Mouse (Mus musculus): Measurements from ENCODE around the gene Cemip2. TPM values are rescaled to one million over a fixed set of nuclear protein-coding genes. Genes with fewer than 3 reads are reported as not detected.

Gene Cemip2
- polyA plus RNA-seq, 1 experiment from 2014 or later: 12.9 TPM

- Histone ChIP-seq H3K27ac (no peak overlapping the region), H3K4me1 (no peaks in the 10 kb centered on the region), H3K9ac (no peak overlapping the region), H3K9me3 (no peaks in the 10 kb centered on the region), H3K4me3 (replicated peaks) (no peak overlapping the region), H3K36me3 (no peaks in the 10 kb centered on the region), H3K4me2 (no peak overlapping the region), H3K27me3 (replicated peaks) (no peaks in the 10 kb centered on the region)
- no peak for ATAC-seq (ENCODE audit: insufficient read depth, low FRiP score, low read depth)
Observed at GRCm38 (mm10) chr19:21761676-21762075, 16.5 kb upstream of the Cemip2 start.

- WGBS: 84% methylated on average over 2 of the region's 2 CpGs
- H3K4me1 ChIP-seq: no peaks in the 10 kb centered on the region
- no peaks in the 10 kb centered on the region for H3K9me3 ChIP-seq
- H3K4me2 ChIP-seq: no peak overlapping the region
- H3K27ac ChIP-seq: no peak overlapping the region
- H3K4me3 ChIP-seq (replicated peaks): no peak overlapping the region
- H3K9ac ChIP-seq: no peak overlapping the region
- H3K36me3 ChIP-seq: no peaks in the 10 kb centered on the region
- H3K27me3 ChIP-seq (replicated peaks): no peaks in the 10 kb centered on the region
- ATAC-seq (ENCODE audit: insufficient read depth, low FRiP score, low read depth): no peak
Observed at GRCm38 (mm10) chr19:21764013-21764412, 14.1 kb upstream of the Cemip2 start.

GRCm38 (mm10) chr19:21764738-21765137 lies 13.4 kb upstream of the Cemip2 start:
- Histone ChIP-seq H3K27me3 (replicated peaks) (no peaks in the 10 kb centered on the region), H3K4me1 (no peaks in the 10 kb centered on the region), H3K27ac (no peak overlapping the region), H3K36me3 (no peaks in the 10 kb centered on the region), H3K9me3 (no peaks in the 10 kb centered on the region), H3K4me3 (replicated peaks) (no peak overlapping the region), H3K9ac (no peak overlapping the region), H3K4me2 (no peak overlapping the region)
- ATAC-seq (ENCODE audit: insufficient read depth, low FRiP score, low read depth): no peak
- WGBS: 72% methylated on average over 3 of the region's 3 CpGs

- H3K27ac ChIP-seq: no peak overlapping the region
- no peak for ATAC-seq (ENCODE audit: insufficient read depth, low FRiP score, low read depth)
Observed at GRCm38 (mm10) chr19:21767500-21768045, 10.6 kb upstream of the Cemip2 start.

GRCm38 (mm10) chr19:21769796-21770195 lies 8.3 kb upstream of the Cemip2 start:
- Histone ChIP-seq H3K4me3 (replicated peaks) (no peak overlapping the region), H3K36me3 (no peaks in the 10 kb centered on the region), H3K27ac (no peak overlapping the region), H3K4me2 (no peak overlapping the region), H3K4me1 (no peaks in the 10 kb centered on the region), H3K9me3 (no peaks in the 10 kb centered on the region), H3K27me3 (replicated peaks) (no peaks in the 10 kb centered on the region), H3K9ac (no peak overlapping the region)
- no peak for ATAC-seq (ENCODE audit: insufficient read depth, low FRiP score, low read depth)
- WGBS: 59% methylated on average over 3 of the region's 3 CpGs

More at GRCm38 (mm10) chr19:21767500-21768045, 10.6 kb upstream of the Cemip2 start:
- 66% methylated on average over 9 of the region's 9 CpGs for WGBS
- Histone ChIP-seq H3K4me3 (replicated peaks) (no peak overlapping the region), H3K4me2 (no peak overlapping the region), H3K9ac (no peak overlapping the region), H3K27me3 (replicated peaks) (no peaks in the 10 kb centered on the region), H3K9me3 (no peaks in the 10 kb centered on the region), H3K36me3 (no peaks in the 10 kb centered on the region), H3K4me1 (no peaks in the 10 kb centered on the region)

GRCm38 (mm10) chr19:21771586-21771985 lies 6.6 kb upstream of the Cemip2 start:
- ATAC-seq (ENCODE audit: insufficient read depth, low FRiP score, low read depth): no peak
- H3K4me1 ChIP-seq: no peaks in the 10 kb centered on the region
- no peaks in the 10 kb centered on the region for H3K27me3 ChIP-seq (replicated peaks)
- no peaks in the 10 kb centered on the region for H3K36me3 ChIP-seq
- no peak overlapping the region for H3K4me2 ChIP-seq
- H3K27ac ChIP-seq: no peak overlapping the region
- no peaks in the 10 kb centered on the region for H3K9me3 ChIP-seq
- 93% methylated on average over 1 of the region's 1 CpGs for WGBS
- H3K4me3 ChIP-seq (replicated peaks): no peak overlapping the region
- no peak overlapping the region for H3K9ac ChIP-seq

GRCm38 (mm10) chr19:21773621-21774020 lies 4.5 kb upstream of the Cemip2 start:
- H3K27me3 ChIP-seq (replicated peaks): no peaks in the 10 kb centered on the region
- no peak overlapping the region for H3K9ac ChIP-seq
- no peak for ATAC-seq (ENCODE audit: insufficient read depth, low FRiP score, low read depth)
- WGBS: 49% methylated on average over 6 of the region's 6 CpGs
- H3K4me3 ChIP-seq (replicated peaks): no peak overlapping the region
- no peaks in the 10 kb centered on the region for H3K9me3 ChIP-seq
- H3K36me3 ChIP-seq: no peaks in the 10 kb centered on the region
- H3K4me1 ChIP-seq: peaks cover 4% of the 10 kb centered on the region; the same call in 1 of the 2 replicates
- H3K4me2 ChIP-seq: no peak overlapping the region
- H3K27ac ChIP-seq: no peak overlapping the region

- Histone ChIP-seq H3K27ac (no peak overlapping the region), H3K9ac (no peak overlapping the region), H3K4me3 (replicated peaks) (no peak overlapping the region), H3K9me3 (no peaks in the 10 kb centered on the region), H3K4me1 (peaks cover 15% of the 10 kb centered on the region; the same call in 1 of the 2 replicates), H3K4me2 (no peak overlapping the region), H3K27me3 (replicated peaks) (no peaks in the 10 kb centered on the region), H3K36me3 (no peaks in the 10 kb centered on the region)
- ATAC-seq (ENCODE audit: insufficient read depth, low FRiP score, low read depth): no peak
- WGBS: 76% methylated on average over 4 of the region's 4 CpGs
Observed at GRCm38 (mm10) chr19:21775629-21776028, 2.5 kb upstream of the Cemip2 start.

- H3K27ac ChIP-seq: no peak overlapping the region
- peaks cover 15% of the 10 kb centered on the region; the same call in 1 of the 2 replicates for H3K4me1 ChIP-seq
- no peaks in the 10 kb centered on the region for H3K36me3 ChIP-seq
- no peaks in the 10 kb centered on the region for H3K9me3 ChIP-seq
- no peak overlapping the region for H3K9ac ChIP-seq
- ATAC-seq (ENCODE audit: insufficient read depth, low FRiP score, low read depth): no peak
- no peak overlapping the region for H3K4me3 ChIP-seq (replicated peaks)
- 60% methylated on average over 3 of the region's 3 CpGs for WGBS
- H3K4me2 ChIP-seq: no peak overlapping the region
- no peaks in the 10 kb centered on the region for H3K27me3 ChIP-seq (replicated peaks)
Observed at GRCm38 (mm10) chr19:21776671-21777070, 1.5 kb upstream of the Cemip2 start.

GRCm38 (mm10) chr19:21777171-21777731 lies 891 bp upstream of the Cemip2 start:
- Histone ChIP-seq H3K9ac (no peak overlapping the region), H3K36me3 (no peaks in the 10 kb centered on the region), H3K9me3 (no peaks in the 10 kb centered on the region), H3K4me1 (peaks cover 15% of the 10 kb centered on the region; the same call in 1 of the 2 replicates), H3K27ac (no peak overlapping the region), H3K4me3 (replicated peaks) (0 out of 2 replicates have a peak overlapping the region, but pooled peaks have one; percentile 70), H3K27me3 (replicated peaks) (no peaks in the 10 kb centered on the region), H3K4me2 (peak overlapping the region; percentile 66)
- 0 out of 2 replicates have a peak, but pooled peaks have one; percentile 1 for ATAC-seq (ENCODE audit: insufficient read depth, low FRiP score, low read depth)
- 28% methylated on average over 20 of the region's 20 CpGs for WGBS

- ATAC-seq (ENCODE audit: insufficient read depth, low FRiP score, low read depth): no peak
- peak overlapping the region; percentile 66 for H3K4me2 ChIP-seq
- H3K9me3 ChIP-seq: no peaks in the 10 kb centered on the region
- no peaks in the 10 kb centered on the region for H3K27me3 ChIP-seq (replicated peaks)
- H3K36me3 ChIP-seq: no peaks in the 10 kb centered on the region
- H3K9ac ChIP-seq: peak overlapping the region; percentile 43; the same call in 1 of the 2 replicates
- under 1% methylated on average over 11 of the region's 11 CpGs for WGBS
- H3K4me3 ChIP-seq (replicated peaks): peak overlapping the region; percentile 70
- H3K4me1 ChIP-seq: peaks cover 17% of the 10 kb centered on the region; the same call in 1 of the 2 replicates
- peak overlapping the region; percentile 91; the same call in 1 of the 2 replicates for H3K27ac ChIP-seq
Observed at GRCm38 (mm10) chr19:21779106-21779505, 964 bp downstream of the Cemip2 start.

- 63% methylated on average over 8 of the region's 8 CpGs for WGBS
- no peak overlapping the region for H3K27ac ChIP-seq
- H3K4me2 ChIP-seq: 0 out of 2 replicates have a peak overlapping the region, but pooled peaks have one; percentile 66
- H3K36me3 ChIP-seq: no peaks in the 10 kb centered on the region
- no peak overlapping the region for H3K9ac ChIP-seq
- H3K4me3 ChIP-seq (replicated peaks): no peak overlapping the region
- no peaks in the 10 kb centered on the region for H3K9me3 ChIP-seq
- ATAC-seq (ENCODE audit: insufficient read depth, low FRiP score, low read depth): no peak
- H3K27me3 ChIP-seq (replicated peaks): no peaks in the 10 kb centered on the region
- H3K4me1 ChIP-seq: peaks cover 25% of the 10 kb centered on the region
Observed at GRCm38 (mm10) chr19:21780663-21781062, 2.5 kb downstream of the Cemip2 start.

Measured in stomach, embryonic 15.5 days (tissue).